Mouse (Mus musculus): ENCODE data around the gene Rab24.

GRCm38 (mm10) chr13:55288854-55289253 lies 32.9 kb downstream of the Rab24 start:
- TF ChIP-seq CTCF (IDR thresholded peaks at IDR 0.05; ENCODE audit: low read depth) (no peak), EP300 (IDR thresholded peaks at IDR 0.05; ENCODE audit: low read depth) (no peak)
